Mouse (Mus musculus): ENCODE data around the gene Cox14. TPM values are rescaled to one million over a fixed set of nuclear protein-coding genes. Genes with fewer than 3 reads are reported as not detected.
"Not testable (repeated sequence)": the region's sequence is repeated elsewhere in the genome, so short reads cannot be mapped to it uniquely, and the experiment has no call there.

The Cox14 gene
- total RNA-seq, 2 experiments from 2014 or later, result 145 to 166 TPM

DNA sequence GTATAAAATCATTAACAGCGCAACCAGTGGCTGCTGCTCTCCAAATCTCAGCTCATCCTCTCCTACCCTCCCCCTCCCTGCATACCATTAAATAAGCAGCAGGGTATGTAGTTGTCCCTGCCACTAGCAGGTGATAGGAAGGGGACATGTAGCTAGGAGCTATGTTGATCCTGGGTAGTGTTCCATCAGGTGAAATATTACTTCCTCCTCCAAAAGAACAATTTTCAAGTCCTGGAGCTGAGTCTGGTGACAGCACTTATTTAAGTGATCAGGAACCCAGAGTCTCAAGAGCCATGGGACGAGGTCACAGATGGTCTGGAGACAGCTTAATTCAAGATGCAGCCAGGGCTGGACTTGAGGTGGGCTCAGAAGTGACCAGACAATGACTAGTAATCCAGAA, 10.2 kb downstream of the Cox14 start:
- H3K4me3 ChIP-seq, result no peak overlapping the region
- H3K27ac ChIP-seq, result peak overlapping the region; percentile 0; the same call in 1 of the 2 replicates
- DNase-seq, result peak; percentile 98
- intact Hi-C loops (cut with DNase I), result no loop called here
- TF ChIP-seq CTCF (IDR thresholded peaks at IDR 0.05), result no peak

GRCm38 (mm10) chr15:99736675-99737074, 11.3 kb downstream of the Cox14 start:
- TF ChIP-seq CTCF (IDR thresholded peaks at IDR 0.05), result no peak
- intact Hi-C loops (cut with DNase I), result no loop called here
- DNase-seq, result no peak

DNA sequence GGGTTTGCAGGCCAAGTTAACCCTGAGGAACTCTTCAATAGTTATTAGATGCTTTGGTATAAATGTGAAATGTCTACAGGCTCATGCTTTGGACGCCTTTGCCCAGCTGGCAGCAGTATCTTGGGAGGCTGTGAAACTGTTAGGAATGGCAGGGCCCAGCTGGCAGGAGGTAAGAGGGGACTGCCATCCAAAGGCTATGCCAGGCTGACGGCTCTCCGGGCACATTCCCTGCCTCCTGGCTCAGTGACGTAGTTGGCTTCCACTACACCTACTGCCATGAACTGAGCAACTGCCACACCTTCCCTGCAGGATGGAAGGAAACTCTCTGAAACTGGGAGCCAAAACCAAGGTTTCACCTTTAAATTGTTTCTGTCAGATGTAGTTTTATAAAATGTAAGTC, 14.8 kb downstream of the Cox14 start:
- DNase-seq, result peak; percentile 35
- no peak for TF ChIP-seq CTCF (IDR thresholded peaks at IDR 0.05)
- Histone ChIP-seq H3K27ac (no peak overlapping the region), H3K4me3 (no peak overlapping the region)
- intact Hi-C loops (cut with DNase I), result no loop called here

More at GRCm38 (mm10) chr15:99736675-99737074, 11.3 kb downstream of the Cox14 start:
- no peak overlapping the region for H3K4me3 ChIP-seq
- no peak overlapping the region for H3K27ac ChIP-seq

DNA sequence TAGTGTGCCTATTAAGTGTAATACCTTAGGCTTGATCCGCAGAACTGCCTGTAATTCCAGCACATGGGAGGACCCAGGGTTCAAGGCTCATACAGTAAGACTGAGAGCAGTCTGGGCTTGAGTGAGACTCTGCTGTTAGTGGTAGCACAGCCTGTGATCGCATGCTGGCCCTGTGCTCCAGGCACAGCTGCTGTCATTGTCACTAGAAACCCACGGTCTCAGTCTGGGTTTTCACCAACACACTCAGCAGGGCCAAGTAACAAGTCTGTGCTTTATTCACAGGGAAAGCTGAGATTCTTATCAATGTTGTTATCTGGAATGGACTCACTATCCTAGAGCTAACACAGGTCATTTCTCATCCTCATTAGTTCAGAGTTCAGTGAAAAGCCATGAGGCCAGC, 28.8 kb downstream of the Cox14 start:
- no peak for TF ChIP-seq CTCF (IDR thresholded peaks at IDR 0.05)
- Histone ChIP-seq H3K27ac (no peak overlapping the region), H3K4me3 (no peak overlapping the region)
- no peak for DNase-seq
- intact Hi-C loops (cut with DNase I), result no loop called here

GRCm38 (mm10) chr15:99767467-99767866, 42.0 kb downstream of the Cox14 start:
- DNase-seq, result no peak
- no peak for TF ChIP-seq CTCF (IDR thresholded peaks at IDR 0.05)
- intact Hi-C loops (cut with DNase I), result no loop called here

DNA sequence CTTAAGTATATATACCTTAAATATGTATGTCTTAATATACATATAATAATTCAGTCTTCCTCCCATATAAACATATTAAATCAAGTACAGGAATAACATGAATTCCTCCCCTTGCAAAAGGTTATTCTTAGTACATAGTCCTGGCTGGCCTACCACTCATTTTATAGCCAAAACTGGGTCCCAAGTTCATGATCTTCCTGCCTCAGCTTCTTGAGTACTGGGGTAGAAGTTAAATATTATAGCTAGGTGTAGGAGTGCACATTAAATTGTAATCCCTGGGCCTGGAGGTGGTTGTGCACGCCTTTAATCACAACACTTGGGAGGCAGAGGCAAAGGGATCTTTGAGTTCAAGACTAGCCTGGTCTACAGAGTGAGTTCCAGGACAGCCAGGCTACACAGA, 43.3 kb downstream of the Cox14 start:
- Histone ChIP-seq H3K4me3 (no peak overlapping the region), H3K27ac (no peak overlapping the region)
- TF ChIP-seq CTCF (IDR thresholded peaks at IDR 0.05), result no peak
- intact Hi-C loops (cut with DNase I), result no loop called here
- no peak for DNase-seq

More at GRCm38 (mm10) chr15:99767467-99767866, 42.0 kb downstream of the Cox14 start:
- no peak overlapping the region for H3K4me3 ChIP-seq
- no peak overlapping the region for H3K27ac ChIP-seq

- H3K27ac ChIP-seq, result peak overlapping the region; percentile 91
- TF ChIP-seq CTCF (IDR thresholded peaks at IDR 0.05), result no peak
- intact Hi-C loops (cut with DNase I), result loop anchor here (10.0 kb wide), 1 partner anchor 176 kb away; the partner anchor contains the start of gene Aqp5
- DNase-seq, result no peak
- H3K4me3 ChIP-seq, result peak overlapping the region; percentile 92
Observed at GRCm38 (mm10) chr15:99771004-99771500, 45.6 kb downstream of the Cox14 start.

DNA sequence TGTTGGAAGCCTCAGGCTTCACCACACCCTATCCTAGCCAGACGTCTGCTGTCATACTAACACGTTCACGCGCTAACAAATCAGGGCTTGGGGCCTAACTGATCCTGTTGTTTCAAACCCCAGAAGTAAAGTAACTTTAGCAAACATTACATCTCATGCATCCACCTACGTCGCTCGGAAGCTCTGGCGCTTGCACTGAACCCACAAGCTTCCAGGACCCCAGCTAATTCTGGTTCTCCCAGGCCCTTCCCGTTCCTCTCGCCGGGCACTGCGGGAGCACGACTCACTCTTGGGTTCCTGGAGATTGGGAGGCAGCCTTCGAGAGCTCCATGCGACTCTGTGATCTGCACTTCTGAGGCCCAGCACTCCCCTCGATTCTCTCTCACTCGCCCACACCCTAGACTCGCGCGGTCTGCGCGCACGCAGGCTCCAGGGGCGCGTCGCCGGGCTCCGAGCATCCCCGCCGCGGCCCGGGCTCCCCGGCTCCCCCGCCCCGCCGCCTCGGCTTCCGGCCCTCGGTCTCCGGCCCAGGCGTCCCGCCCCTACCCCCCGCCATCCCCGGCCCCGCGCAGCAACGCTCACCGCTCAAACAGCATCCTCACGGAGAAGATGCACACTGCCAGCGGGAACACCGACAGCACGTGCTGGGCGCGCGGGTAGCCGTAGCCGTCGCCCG, 46.3 kb downstream of the Cox14 start:
- intact Hi-C loops (cut with DNase I), result loop anchor here (10.0 kb wide), 1 partner anchor 177 kb away; the partner anchor contains the start of gene Aqp5
- TF ChIP-seq CTCF (IDR thresholded peaks at IDR 0.05), result no peak

GRCm38 (mm10) chr15:99772277-99772880, 47.0 kb downstream of the Cox14 start:
- peak overlapping the region; percentile 92 for H3K4me3 ChIP-seq
- intact Hi-C loops (cut with DNase I), result loop anchor here (10.0 kb wide), 1 partner anchor 178 kb away; the partner anchor contains the start of gene Aqp5
- peak; percentile 93 for DNase-seq
- TF ChIP-seq CTCF (IDR thresholded peaks at IDR 0.05), result peak; percentile 32
- H3K27ac ChIP-seq, result peak overlapping the region; percentile 91

More for the DNA sequence above, 46.3 kb downstream of the Cox14 start:
- DNase-seq, result no peak
- Histone ChIP-seq H3K27ac (peak overlapping the region; percentile 91), H3K4me3 (peak overlapping the region; percentile 92)

GRCm38 (mm10) chr15:99772881-99772924, 47.3 kb downstream of the Cox14 start, which contains the start of gene Cers5:
TSS of gene Cers5 (minus strand) at chr15:99772885.
- intact Hi-C loops (cut with DNase I), result loop anchor here (10.0 kb wide), 1 partner anchor 178 kb away; the partner anchor contains the start of gene Aqp5
- not testable (repeated sequence) for DNase-seq
- peak within 1 kb of the TSS; percentile 91 for H3K27ac ChIP-seq

GRCm38 (mm10) chr15:99772925-99773324, 47.5 kb downstream of the Cox14 start:
- peak overlapping the region; percentile 7; the same call in 1 of the 2 replicates for H3K27ac ChIP-seq
- intact Hi-C loops (cut with DNase I), result loop anchor here (10.0 kb wide), 1 partner anchor 178 kb away; the partner anchor contains the start of gene Aqp5
- DNase-seq, result no peak
- no peak for TF ChIP-seq CTCF (IDR thresholded peaks at IDR 0.05)
- H3K4me3 ChIP-seq, result no peak overlapping the region

More at GRCm38 (mm10) chr15:99772881-99772924, 47.3 kb downstream of the Cox14 start, which contains the start of gene Cers5:
- peak within 1 kb of the TSS; percentile 92 for H3K4me3 ChIP-seq

Other genes with a start within 250 kb of the Cox14 start
- gene Faim2, start 197.5 kb upstream of the Cox14 start, total RNA-seq (2021), result under 1 TPM in 1 of 2 experiments, not detected in 1; 0.75 TPM
- gene Aqp2, start 146.6 kb upstream of the Cox14 start, total RNA-seq (2021), result not detected
- gene Aqp5, start 134.8 kb upstream of the Cox14 start, total RNA-seq (2021), result not detected
- gene Aqp6, start 124.2 kb upstream of the Cox14 start, total RNA-seq (2021), result not detected
- gene Racgap1, start 74.0 kb upstream of the Cox14 start, total RNA-seq (2021), result under 1 TPM; 0.89 to 0.94 TPM
- gene Asic1, start 55.2 kb upstream of the Cox14 start, total RNA-seq (2021), result under 1 TPM in 1 of 2 experiments, not detected in 1; 0.31 TPM
- gene Smarcd1, start 23.5 kb upstream of the Cox14 start, total RNA-seq (2021), result 1 to 10 TPM; 6.9 to 7.2 TPM
- gene Gm17349, start 20.1 kb upstream of the Cox14 start, total RNA-seq (2021), result 1 to 10 TPM in 1 of 2 experiments, not detected in 1; 1.0 TPM
- 100 to 1,000 TPM; 381 to 575 TPM for gene Gpd1, start 8.1 kb upstream of the Cox14 start, total RNA-seq (2021)
- 1 to 10 TPM; 4.6 to 5.4 TPM for gene Cers5, start 47.3 kb downstream of the Cox14 start, total RNA-seq (2021)
- 1 to 10 TPM; 7.9 to 9.8 TPM for gene Lima1, start 149.8 kb downstream of the Cox14 start, total RNA-seq (2021)
- under 1 TPM; 0.05 to 0.11 TPM for gene Fam186a, start 241.4 kb downstream of the Cox14 start, total RNA-seq (2021)
- 10 to 100 TPM; 48.6 to 61.9 TPM for gene Larp4, start 244.4 kb downstream of the Cox14 start, total RNA-seq (2021)

Measured in gastrocnemius, adult 2 months (tissue).